Mouse (Mus musculus) cerebellum, adult 2 months (tissue): ENCODE measurements around the gene Secisbp2l.

ENCODE experiments used
- CTCF ChIP-seq: fragments of 200-500 bp; IDR thresholded peaks from 2 replicates; pipeline ENCODE4 v1.5.1; 2011; ENCODE audit warnings: low read depth, mild to moderate bottlenecking, control low read depth, low read length, moderate library complexity, borderline replicate concordance; ENCODE audit not compliant: insufficient read depth
- POLR2A ChIP-seq: fragments of 200-500 bp; IDR thresholded peaks from 2 replicates; pipeline ENCODE4 v1.6.1; 2011; ENCODE audit warnings: low read length, control low read depth, borderline replicate concordance; ENCODE audit not compliant: insufficient read depth

DNA sequence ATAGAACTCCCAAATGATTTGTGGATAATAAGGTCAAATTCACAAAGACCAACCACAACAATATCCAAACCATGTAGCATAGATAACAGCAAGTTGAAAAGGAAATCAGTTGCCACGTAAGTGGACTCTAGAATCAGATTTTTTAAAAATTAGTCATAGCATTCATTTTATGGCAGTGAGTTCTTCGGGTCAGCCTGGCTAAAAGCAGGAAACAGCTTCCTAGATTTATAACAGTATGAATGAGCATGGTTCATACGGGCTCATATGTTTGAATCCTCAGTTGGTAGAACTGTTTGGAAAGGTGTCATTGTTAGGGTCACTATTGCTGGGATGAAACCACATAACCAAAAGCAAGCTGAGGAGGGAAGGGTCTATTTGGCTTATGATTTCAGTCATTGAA is 6.1 kb upstream of the Secisbp2l start:
- TF ChIP-seq CTCF (no peak), POLR2A (no peak)
